ENCODE assay signal across 35 mouse cellular contexts in the genomic region with DNA sequence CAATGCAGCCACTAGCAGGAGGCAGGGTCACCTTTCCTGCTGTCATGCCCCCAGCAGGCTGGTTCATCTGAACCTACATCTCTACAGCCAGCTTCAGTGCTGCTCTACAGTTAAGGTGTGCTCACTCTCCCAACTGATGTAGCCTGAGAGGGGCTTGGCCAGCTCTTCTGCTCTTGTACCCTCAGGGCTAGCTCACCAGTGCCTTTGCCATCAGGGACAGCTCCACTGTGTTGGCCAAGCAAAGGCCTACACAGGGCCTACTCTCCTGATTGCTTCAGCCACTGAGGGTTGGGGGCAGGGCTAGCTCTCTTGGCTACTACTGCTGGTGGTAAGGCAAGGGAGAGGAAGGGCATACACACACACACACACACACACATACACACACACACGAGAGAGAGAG. TPM values are rescaled to one million over a fixed set of nuclear protein-coding genes. Genes with fewer than 3 reads are reported as not detected.
"Had no signal": no experiment of that assay in that cellular context is flagged by ENCODE, and none has a peak within 500 bp of the region (broad histone marks: within the 10 kb centered on the region; RNA-seq: fewer than 3 reads in every experiment).

No protein-coding gene starts in this region.

- H3K4me2 ChIP-seq: limb, embryonic 12.5 days; limb, embryonic 13.5 days; limb, embryonic 15.5 days; liver, embryonic 11.5 days; liver, embryonic 12.5 days; liver, embryonic 13.5 days; liver, embryonic 15.5 days; lung, embryonic 14.5 days; lung, embryonic 15.5 days; midbrain, embryonic 12.5 days; midbrain, embryonic 13.5 days had no signal

- H3K9me3 ChIP-seq: limb, embryonic 10.5 days; limb, embryonic 12.5 days; limb, embryonic 13.5 days; limb, embryonic 15.5 days; liver, embryonic 12.5 days; liver, embryonic 13.5 days; liver, embryonic 15.5 days; lung, embryonic 15.5 days; megakaryocyte, embryonic 14.5 days; midbrain, embryonic 10.5 days; midbrain, embryonic 12.5 days; midbrain, embryonic 13.5 days had no signal

- DNase-seq: left cerebral cortex, postnatal 4 days; liver; liver, embryonic 13.5 days; liver, postnatal 0 days; lung, adult 18-20 months; lung, adult 2 months; lung, embryonic 14.5 days; lung, postnatal 10 days; lung, postnatal 14 days; lung, postnatal 36 days; lung, postnatal 4 days; midbrain, embryonic 14.5 days had no signal

- H3K27ac ChIP-seq: left cerebral cortex, adult 2 months; limb, embryonic 10.5 days; limb, embryonic 12.5 days; limb, embryonic 13.5 days; limb, embryonic 15.5 days; liver, embryonic 12.5 days; liver, embryonic 13.5 days; liver, embryonic 14.5 days; liver, embryonic 15.5 days; lung, embryonic 15.5 days; macrophage; midbrain, embryonic 10.5 days; midbrain, embryonic 12.5 days; midbrain, embryonic 13.5 days had no signal

- ATAC-seq: liver, embryonic 12.5 days; liver, postnatal 0 days; lung, postnatal 0 days; midbrain, embryonic 13.5 days; midbrain, embryonic 16.5 days had no signal

- H3K9ac ChIP-seq: limb, embryonic 12.5 days; limb, embryonic 13.5 days; limb, embryonic 15.5 days; liver, embryonic 12.5 days; liver, embryonic 13.5 days; liver, embryonic 14.5 days; liver, embryonic 15.5 days; liver, postnatal 0 days; lung, embryonic 14.5 days; lung, embryonic 15.5 days; midbrain, embryonic 12.5 days; midbrain, embryonic 13.5 days had no signal

- H3K36me3 ChIP-seq: limb, embryonic 10.5 days; limb, embryonic 12.5 days; limb, embryonic 13.5 days; limb, embryonic 15.5 days; liver, embryonic 12.5 days; liver, embryonic 13.5 days; liver, embryonic 15.5 days; lung, embryonic 15.5 days; midbrain, embryonic 10.5 days; midbrain, embryonic 12.5 days; midbrain, embryonic 13.5 days had no signal

- H3K4me3 ChIP-seq: left cerebral cortex, adult 2 months; limb, embryonic 10.5 days; limb, embryonic 12.5 days; limb, embryonic 13.5 days; limb, embryonic 15.5 days; liver, embryonic 12.5 days; liver, embryonic 13.5 days; liver, embryonic 15.5 days; lung, embryonic 15.5 days; megakaryocyte, embryonic 14.5 days; midbrain, embryonic 10.5 days; midbrain, embryonic 12.5 days; midbrain, embryonic 13.5 days; myocyte had no signal

- H3K27me3 ChIP-seq: limb, embryonic 12.5 days; limb, embryonic 13.5 days; limb, embryonic 15.5 days; lung, embryonic 15.5 days had no signal

RNA-seq across cellular contexts. Expression of a gene that starts 8.0 kb away (rescaled TPM):
- total RNA-seq: liver, adult 2 months; megakaryocyte progenitor cell, adult 5-6 weeks; megakaryocyte, adult 5-6 weeks; megakaryocyte-erythroid progenitor cell, adult 5-6 weeks; monocyte, adult 5-6 weeks had no signal
- polyA plus RNA-seq: liver, adult 2 months; liver, embryonic 12.5 days; liver, embryonic 14.5 days; liver, postnatal 0 days; macrophage; myocyte had no signal
